Mouse (Mus musculus) forebrain, embryonic 13.5 days (tissue): ENCODE measurements around the gene Adam8. TPM values are rescaled to one million over a fixed set of nuclear protein-coding genes. Genes with fewer than 3 reads are reported as not detected.

Experiments used
- ATAC-seq: fragments of 200-750 bp; cut with Nextera tagmentation; 2 replicates; pipeline ENCODE4 v1.8.0; 2017
- H3K27ac ChIP-seq: fragments of 300-500 bp; sonication (generic); 2 replicates; pipeline ENCODE4 v1.5.1; 2015; ENCODE audit warnings: inconsistent platforms, mild to moderate bottlenecking, moderate library complexity
- H3K27me3 ChIP-seq: fragments of 300-500 bp; sonication (generic); 2 replicates; pipeline ENCODE4 v1.6.1; 2015; ENCODE audit warnings: mild to moderate bottlenecking, inconsistent platforms
- H3K36me3 ChIP-seq: fragments of 300-500 bp; sonication (generic); 2 replicates; pipeline ENCODE4 v1.6.1; 2015; ENCODE audit warnings: mild to moderate bottlenecking, inconsistent platforms; ENCODE audit not compliant: poor library complexity, severe bottlenecking
- H3K4me1 ChIP-seq: fragments of 300-500 bp; sonication (generic); 2 replicates; pipeline ENCODE4 v1.6.1; 2015; ENCODE audit warnings: inconsistent platforms
- H3K4me2 ChIP-seq: fragments of 300-500 bp; sonication (generic); 2 replicates; pipeline ENCODE4 v1.6.1; 2015; ENCODE audit warnings: inconsistent platforms, mild to moderate bottlenecking, moderate library complexity
- H3K4me3 ChIP-seq: fragments of 300-500 bp; sonication (generic); 2 replicates; pipeline ENCODE4 v1.5.1; 2015; ENCODE audit warnings: mild to moderate bottlenecking, inconsistent platforms
- H3K9ac ChIP-seq: fragments of 300-500 bp; sonication (generic); 2 replicates; pipeline ENCODE4 v1.6.1; 2015; ENCODE audit warnings: mild to moderate bottlenecking, inconsistent platforms
- H3K9me3 ChIP-seq: fragments of 300-500 bp; sonication (generic); replicated peaks from 2 replicates; pipeline ENCODE4 v1.6.1; 2016; ENCODE audit warnings: inconsistent platforms
- WGBS: fragments of 180-500 bp; shearing (Covaris S2); methylation state at CpG from one replicate; pipeline ENCODE4 v1.1.7; 2015; 5-methylcytosine and 5-hydroxymethylcytosine counted together
- polyA plus RNA-seq: library from polyadenylated mRNA; unstranded; fragments of >200 nt; fragmentation: Nextera tagmentation; extraction: Ambion mirVana; gene quantifications from 2 replicates; pipeline ENCODE4 v1.2.1, GENCODE M21; 2015

Gene Adam8
- polyA plus RNA-seq, 1 experiment from 2014 or later, result 3.9 TPM

DNA sequence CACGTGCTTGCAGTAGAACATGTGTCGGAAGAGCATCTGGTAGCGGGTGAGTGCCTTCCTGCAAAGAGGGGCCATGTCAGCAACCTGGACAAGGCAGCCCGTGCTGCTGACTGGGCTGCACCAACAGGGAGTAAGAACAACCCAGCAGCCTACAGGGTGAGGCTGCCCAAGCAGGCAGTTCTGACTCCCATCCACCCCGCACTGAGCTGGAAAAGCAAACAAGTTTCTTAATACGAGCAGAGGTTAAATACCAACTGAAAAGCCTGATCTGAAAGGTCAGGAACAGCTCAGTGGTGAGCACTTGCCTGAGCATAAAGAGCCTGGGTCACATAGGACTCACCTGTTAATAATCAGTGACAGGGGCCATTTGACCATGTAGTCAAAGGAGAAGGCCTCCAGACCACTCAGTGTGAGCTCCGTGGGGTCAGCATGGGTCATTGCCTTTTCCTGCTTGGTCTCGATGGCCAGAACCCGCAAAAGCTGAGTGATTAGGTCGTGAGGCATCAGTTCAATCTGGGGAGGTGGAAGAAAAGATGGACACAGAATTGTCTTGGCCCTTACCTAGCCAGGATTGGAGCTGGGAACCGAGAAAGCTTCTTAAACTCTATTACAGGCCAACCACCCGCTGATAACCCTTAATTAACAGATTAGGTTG, 8.9 kb upstream of the Adam8 start:
- 45% methylated on average over 12 of the region's 12 CpGs for WGBS
- Histone ChIP-seq H3K27ac (no peak overlapping the region), H3K9me3 (no peaks in the 10 kb centered on the region), H3K27me3 (no peaks in the 10 kb centered on the region), H3K4me3 (no peak overlapping the region), H3K36me3 (peaks cover 96% of the 10 kb centered on the region), H3K4me1 (no peaks in the 10 kb centered on the region), H3K9ac (no peak overlapping the region), H3K4me2 (no peak overlapping the region)
- ATAC-seq, result no peak

DNA sequence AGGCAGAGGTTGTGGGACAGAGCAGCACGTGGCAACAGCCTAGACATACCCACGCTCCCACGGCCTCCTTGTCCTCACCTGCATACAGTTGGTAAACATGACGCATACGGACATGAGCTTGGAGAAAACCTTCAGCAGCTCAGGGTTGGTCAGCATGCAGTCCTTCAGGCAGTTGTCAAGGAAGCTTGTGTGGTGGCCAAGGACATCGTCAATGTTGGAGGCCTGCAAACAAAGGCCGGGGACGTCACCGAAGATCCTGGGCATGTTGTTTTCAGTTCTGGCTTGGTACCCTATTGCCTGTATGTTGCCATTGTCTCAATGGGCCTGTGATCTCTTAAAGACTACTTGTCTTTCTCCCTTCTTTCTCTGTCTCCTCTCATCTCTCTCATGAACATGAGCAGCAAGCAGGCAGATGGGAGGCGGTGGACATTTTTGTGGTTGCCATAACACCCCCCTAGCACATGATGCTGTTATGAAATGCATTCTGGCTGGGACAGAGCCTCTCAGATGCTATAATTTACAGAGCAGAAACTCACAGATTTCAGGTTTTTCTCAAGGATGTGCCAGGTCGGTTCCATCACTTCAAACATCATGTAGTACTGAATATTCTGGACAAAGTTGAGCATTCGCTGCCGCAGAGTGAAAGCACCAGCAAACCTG, 6.5 kb upstream of the Adam8 start:
- ATAC-seq, result no peak
- Histone ChIP-seq H3K9me3 (no peaks in the 10 kb centered on the region), H3K4me3 (no peak overlapping the region), H3K4me2 (no peak overlapping the region), H3K9ac (no peak overlapping the region), H3K4me1 (no peaks in the 10 kb centered on the region), H3K36me3 (peaks cover 86% of the 10 kb centered on the region), H3K27me3 (no peaks in the 10 kb centered on the region), H3K27ac (no peak overlapping the region)
- 95% methylated on average over 13 of the region's 13 CpGs for WGBS

DNA sequence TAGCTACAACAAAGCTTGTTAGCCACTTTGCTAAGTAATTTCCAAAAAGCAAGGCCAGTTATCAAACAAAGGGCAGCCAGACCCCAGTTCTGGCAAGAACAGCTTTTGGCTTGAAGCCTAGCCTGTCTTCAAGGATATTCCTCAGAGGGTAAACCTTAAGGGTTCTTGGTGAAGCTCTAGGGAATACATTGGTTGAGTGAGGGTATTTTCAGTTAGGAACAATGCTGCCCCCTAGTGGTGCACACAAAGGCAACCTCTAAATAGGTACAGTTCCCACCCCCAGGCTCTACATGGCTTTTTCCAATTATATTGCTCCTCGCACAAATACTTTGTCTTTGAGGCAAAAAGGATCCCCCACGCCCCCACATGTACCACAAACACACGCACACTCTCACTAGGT, 2.3 kb upstream of the Adam8 start:
- Histone ChIP-seq H3K27ac (no peak overlapping the region), H3K27me3 (no peaks in the 10 kb centered on the region), H3K4me1 (no peaks in the 10 kb centered on the region), H3K9me3 (no peaks in the 10 kb centered on the region), H3K9ac (no peak overlapping the region), H3K36me3 (peaks cover 48% of the 10 kb centered on the region), H3K4me2 (no peak overlapping the region), H3K4me3 (no peak overlapping the region)
- peak; percentile 65 for ATAC-seq
- WGBS, result 27% methylated on average over 3 of the region's 3 CpGs

DNA sequence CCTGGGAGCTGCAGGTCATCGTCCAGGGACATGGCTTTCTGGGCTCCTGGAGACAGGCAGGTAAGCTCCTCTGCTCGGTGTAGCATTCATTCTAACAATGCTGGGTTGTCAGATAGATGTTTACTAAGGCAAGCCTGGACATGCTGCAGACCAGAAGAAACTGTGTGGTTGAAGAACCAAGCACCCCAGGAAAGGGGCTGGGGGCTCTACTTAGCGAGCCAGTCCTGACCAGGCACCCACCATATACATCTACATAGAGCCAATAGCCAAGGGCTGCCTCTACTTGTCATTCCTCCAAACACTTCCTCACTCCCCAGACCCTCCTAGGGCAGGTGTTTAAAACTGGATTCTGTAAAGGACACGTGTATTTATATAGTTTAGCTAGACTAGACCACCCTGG, 1.8 kb upstream of the Adam8 start:
- Histone ChIP-seq H3K9me3 (no peaks in the 10 kb centered on the region), H3K4me2 (no peak overlapping the region), H3K36me3 (peaks cover 43% of the 10 kb centered on the region), H3K4me3 (no peak overlapping the region), H3K27me3 (no peaks in the 10 kb centered on the region), H3K27ac (no peak overlapping the region), H3K4me1 (no peaks in the 10 kb centered on the region), H3K9ac (no peak overlapping the region)
- ATAC-seq, result no peak
- WGBS, result 83% methylated on average over 4 of the region's 4 CpGs

DNA sequence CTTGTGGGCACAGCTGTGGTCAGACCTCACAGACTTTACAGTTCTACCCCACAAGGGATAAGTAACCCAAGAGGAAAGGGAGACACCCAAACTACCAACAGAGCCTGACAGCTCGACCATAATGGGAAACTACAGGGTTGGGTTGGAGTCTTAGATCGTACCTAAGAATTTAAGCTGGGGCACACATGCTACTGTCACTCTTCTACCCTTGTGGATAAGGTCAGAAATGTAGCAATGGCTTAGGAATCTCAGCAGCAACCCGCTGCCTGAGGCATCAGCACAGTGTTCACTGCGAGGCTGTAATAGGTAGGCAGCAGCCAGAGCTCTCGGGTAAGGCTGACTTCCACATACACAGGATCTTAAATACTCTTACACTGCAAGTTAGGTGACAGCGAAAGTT, 1.2 kb upstream of the Adam8 start:
- 92% methylated on average over 6 of the region's 6 CpGs for WGBS
- ATAC-seq, result no peak
- H3K4me1 ChIP-seq, result no peaks in the 10 kb centered on the region

DNA sequence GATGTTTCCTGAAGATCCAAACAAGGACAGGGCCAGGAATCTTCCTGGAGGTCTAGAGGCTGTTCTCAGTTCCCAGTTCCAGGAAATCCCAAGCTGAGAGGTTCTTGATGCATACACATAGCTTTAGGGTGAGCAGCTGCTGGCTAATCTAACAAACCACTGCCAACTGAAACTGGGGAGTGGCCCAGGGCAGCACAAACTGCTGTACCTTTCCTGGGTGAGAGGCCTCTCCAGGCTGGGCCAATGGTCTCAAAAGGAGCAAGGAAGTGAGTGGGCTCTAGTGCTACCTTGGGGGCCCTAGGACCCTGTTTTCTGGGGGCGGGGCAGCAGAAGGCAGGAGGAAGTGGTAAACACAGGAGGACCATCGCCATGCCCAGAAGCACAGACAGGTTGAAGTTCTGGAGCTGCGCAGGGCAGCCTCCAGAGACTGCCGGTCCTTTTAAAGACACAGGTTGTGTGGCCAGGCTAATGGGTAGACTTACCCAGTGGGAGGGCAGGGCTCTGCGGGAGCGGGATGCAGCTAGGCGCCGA, 1.4 kb downstream of the Adam8 start:
- peaks cover 21% of the 10 kb centered on the region for H3K36me3 ChIP-seq
- H3K4me2 ChIP-seq, result no peak overlapping the region
- WGBS, result 79% methylated on average over 8 of the region's 8 CpGs
- no peaks in the 10 kb centered on the region for H3K9me3 ChIP-seq
- no peak overlapping the region for H3K27ac ChIP-seq
- H3K9ac ChIP-seq, result no peak overlapping the region
- H3K27me3 ChIP-seq, result no peaks in the 10 kb centered on the region
- no peak overlapping the region for H3K4me3 ChIP-seq
- no peaks in the 10 kb centered on the region for H3K4me1 ChIP-seq
- no peak for ATAC-seq

More for the DNA sequence above, 1.2 kb upstream of the Adam8 start:
- H3K9me3 ChIP-seq, result no peaks in the 10 kb centered on the region
- no peaks in the 10 kb centered on the region for H3K27me3 ChIP-seq
- no peak overlapping the region for H3K27ac ChIP-seq
- H3K4me2 ChIP-seq, result no peak overlapping the region
- no peak overlapping the region for H3K9ac ChIP-seq
- no peak overlapping the region for H3K4me3 ChIP-seq
- peaks cover 36% of the 10 kb centered on the region for H3K36me3 ChIP-seq

DNA sequence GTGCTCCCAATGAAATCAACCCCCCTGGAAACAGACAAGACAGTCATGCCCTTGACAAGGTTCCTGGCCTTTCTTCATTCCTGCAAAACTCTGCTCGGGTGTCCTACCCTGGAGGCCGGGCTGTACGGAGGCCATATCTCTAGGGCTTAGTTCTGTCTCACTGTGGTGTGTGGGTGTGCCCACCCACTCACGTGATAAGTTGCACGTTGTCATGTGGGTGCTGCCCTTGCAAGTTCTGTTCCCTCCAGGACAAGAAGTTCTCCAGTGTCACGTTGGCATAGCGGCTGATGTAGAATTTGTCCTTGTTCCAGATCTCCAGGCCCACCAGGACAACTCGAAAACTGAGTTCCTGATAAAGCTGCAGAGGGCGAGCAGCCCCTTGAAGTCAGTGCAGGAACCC, 4.1 kb downstream of the Adam8 start:
- WGBS, result 92% methylated on average over 9 of the region's 9 CpGs
- Histone ChIP-seq H3K4me2 (no peak overlapping the region), H3K36me3 (peaks cover 33% of the 10 kb centered on the region), H3K27ac (no peak overlapping the region), H3K9me3 (no peaks in the 10 kb centered on the region), H3K9ac (no peak overlapping the region), H3K4me3 (no peak overlapping the region), H3K27me3 (no peaks in the 10 kb centered on the region), H3K4me1 (no peaks in the 10 kb centered on the region)
- ATAC-seq, result no peak

DNA sequence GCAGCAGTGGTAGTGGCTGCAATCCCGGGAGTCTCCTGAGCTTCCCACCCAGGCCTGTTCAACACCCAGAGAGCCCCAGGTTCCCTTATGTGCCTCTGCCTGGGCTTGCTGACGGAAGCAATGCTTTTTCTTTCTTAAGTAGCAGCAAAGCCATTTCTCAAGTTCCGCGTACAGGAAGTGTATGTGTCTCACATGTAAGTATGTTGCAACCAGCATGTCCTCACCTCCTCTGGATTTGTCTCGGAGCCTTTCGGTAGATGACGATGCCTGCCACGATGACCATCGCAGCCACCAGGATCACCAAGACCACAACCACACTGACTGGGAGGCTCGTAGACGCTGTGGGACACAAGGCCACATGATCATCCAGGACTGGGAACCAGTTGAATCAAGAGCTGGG, 7.9 kb downstream of the Adam8 start:
- Histone ChIP-seq H3K27ac (no peak overlapping the region), H3K9ac (no peak overlapping the region), H3K27me3 (no peaks in the 10 kb centered on the region), H3K4me3 (no peak overlapping the region), H3K4me1 (no peaks in the 10 kb centered on the region), H3K36me3 (peaks cover 33% of the 10 kb centered on the region), H3K4me2 (no peak overlapping the region), H3K9me3 (no peaks in the 10 kb centered on the region)
- no peak for ATAC-seq
- 93% methylated on average over 11 of the region's 11 CpGs for WGBS

DNA sequence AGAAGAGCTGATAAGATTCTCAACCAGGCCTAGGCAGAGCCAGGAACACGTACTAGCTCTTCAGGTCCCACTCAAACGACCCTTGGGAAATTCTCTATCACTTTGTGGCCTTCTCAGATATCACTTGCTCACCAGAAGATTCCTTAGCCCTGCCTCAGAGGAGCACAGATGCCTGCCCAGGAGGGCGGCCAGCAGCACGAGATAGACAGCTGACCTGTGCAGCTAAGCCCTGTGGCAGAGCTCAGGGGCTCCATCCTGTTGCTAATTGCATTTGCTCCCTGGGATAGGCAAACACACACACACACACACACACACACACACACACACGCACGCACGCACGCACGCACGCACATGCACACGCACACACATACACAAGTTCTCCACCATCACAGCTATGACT, 10.3 kb downstream of the Adam8 start:
- Histone ChIP-seq H3K4me2 (no peak overlapping the region), H3K4me1 (peaks cover 13% of the 10 kb centered on the region), H3K9me3 (no peaks in the 10 kb centered on the region), H3K9ac (no peak overlapping the region), H3K27me3 (no peaks in the 10 kb centered on the region), H3K4me3 (no peak overlapping the region), H3K36me3 (peaks cover 33% of the 10 kb centered on the region), H3K27ac (no peak overlapping the region)
- no peak for ATAC-seq
- 84% methylated on average over 11 of the region's 11 CpGs for WGBS

DNA sequence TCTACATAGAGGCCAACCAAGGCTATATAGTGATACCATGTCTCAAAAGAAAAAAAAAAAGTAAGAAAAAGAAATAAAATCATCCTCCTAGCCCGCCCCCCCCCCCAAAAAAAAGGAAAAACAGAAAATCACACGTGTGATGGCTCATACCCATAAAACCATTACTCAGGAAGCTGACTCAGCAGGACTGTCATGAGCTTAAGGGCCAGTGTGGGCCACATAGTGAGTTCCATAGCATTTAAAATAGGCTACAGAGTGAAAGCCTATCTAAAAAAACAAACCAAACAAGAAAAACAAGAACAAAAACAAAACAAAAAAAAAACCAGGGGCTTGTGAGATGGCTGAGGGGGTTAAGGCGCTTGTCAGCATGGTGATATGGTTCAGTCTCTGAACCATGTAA, 11.6 kb downstream of the Adam8 start:
- Histone ChIP-seq H3K27ac (no peak overlapping the region), H3K27me3 (no peaks in the 10 kb centered on the region), H3K4me1 (peaks cover 13% of the 10 kb centered on the region), H3K36me3 (peaks cover 20% of the 10 kb centered on the region), H3K4me2 (no peak overlapping the region), H3K4me3 (no peak overlapping the region), H3K9me3 (no peaks in the 10 kb centered on the region), H3K9ac (no peak overlapping the region)
- 50% methylated on average over 3 of the region's 3 CpGs for WGBS
- ATAC-seq, result no peak

DNA sequence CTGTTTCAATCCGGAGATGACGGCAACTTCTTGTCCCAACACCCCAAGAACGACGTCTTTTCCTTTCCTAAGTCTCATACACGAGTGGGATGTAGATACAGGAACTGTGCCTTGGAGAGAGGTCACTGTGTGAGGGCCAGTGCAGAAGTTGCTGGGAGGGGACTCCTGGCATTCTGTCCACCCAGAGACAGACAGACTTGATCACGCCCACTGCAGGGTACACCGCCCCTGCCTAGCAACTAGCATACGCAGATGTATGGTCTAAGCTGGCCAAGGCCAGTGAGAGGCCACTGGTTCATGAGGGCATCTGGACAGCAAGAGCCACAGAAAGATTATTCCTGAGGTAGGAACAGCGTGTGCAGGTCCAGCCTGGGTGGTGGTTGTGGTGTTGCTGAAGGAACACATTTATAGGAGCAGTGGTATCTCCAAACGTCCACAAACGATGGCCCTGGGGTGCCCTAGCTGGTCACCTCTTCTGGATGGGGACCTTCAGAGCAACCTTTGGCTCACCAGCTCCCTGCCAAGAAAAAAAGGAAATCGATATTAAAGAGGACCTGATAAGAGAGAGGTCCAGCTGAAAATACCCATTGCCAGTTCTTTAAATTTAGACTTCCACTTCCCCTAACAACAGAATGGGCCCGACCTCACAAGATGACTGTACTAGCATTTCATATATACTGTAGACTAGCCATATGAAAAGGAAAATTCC, 13.2 kb downstream of the Adam8 start:
- ATAC-seq, result peak; percentile 60
- Histone ChIP-seq H3K9ac (peak overlapping the region; percentile 72), H3K9me3 (no peaks in the 10 kb centered on the region), H3K4me1 (peaks cover 13% of the 10 kb centered on the region), H3K4me2 (peak overlapping the region; percentile 89), H3K4me3 (peak overlapping the region; percentile 53), H3K27ac (no peak overlapping the region), H3K27me3 (0 out of 2 replicates have a peak, but pooled peaks cover 2% of the 10 kb centered on the region), H3K36me3 (peaks cover 6% of the 10 kb centered on the region; the same call in 1 of the 2 replicates)
- WGBS, result 46% methylated on average over 13 of the region's 13 CpGs

DNA sequence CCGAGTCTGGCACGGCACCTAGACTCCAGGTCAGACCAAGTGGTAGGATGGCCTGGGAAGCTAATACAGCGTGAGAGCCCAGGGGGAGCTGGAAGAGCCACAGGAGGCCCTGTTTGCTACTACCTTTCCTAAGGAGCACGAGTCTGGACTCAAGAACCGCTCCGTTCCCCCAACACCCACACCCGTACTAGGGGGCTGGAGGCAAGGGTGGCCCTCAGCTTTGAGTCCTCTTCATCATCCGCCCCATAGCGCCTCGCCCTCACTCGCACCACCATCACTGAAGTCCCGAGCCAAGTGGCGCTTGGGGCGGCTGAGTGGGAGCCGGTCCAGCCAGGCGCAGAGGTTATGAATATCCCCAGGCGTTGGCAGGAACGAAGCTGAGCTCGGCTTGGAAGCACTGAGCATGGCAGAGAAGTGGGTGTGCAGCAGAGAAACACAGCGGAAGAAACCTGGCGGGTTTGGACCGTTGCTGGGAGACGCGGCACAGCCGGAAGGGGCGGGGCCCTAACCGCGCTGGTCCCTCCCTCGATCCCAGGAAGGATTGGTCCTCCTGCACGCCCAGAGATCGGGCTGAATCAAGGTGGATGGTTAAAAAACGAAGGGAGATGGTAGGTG, 14.0 kb downstream of the Adam8 start, which contains the start of gene 6430531B16Rik:
TSS of gene 6430531B16Rik (minus strand) at position 478 of the 615 bp plus-strand sequence.
- Histone ChIP-seq H3K4me1 (peaks cover 13% of the 10 kb centered on the region), H3K27me3 (0 out of 2 replicates have a peak, but pooled peaks cover 2% of the 10 kb centered on the region), H3K27ac (no peak within 1 kb of the TSS), H3K9ac (peak within 1 kb of the TSS; percentile 72), H3K9me3 (no peaks in the 10 kb centered on the region), H3K4me3 (peak within 1 kb of the TSS; percentile 53), H3K36me3 (no peaks in the 10 kb centered on the region), H3K4me2 (peak within 1 kb of the TSS; percentile 89)
- WGBS, result 4% methylated on average over 32 of the region's 32 CpGs
- ATAC-seq, result peak; percentile 98
